Mouse (Mus musculus): Measurements from ENCODE around the gene Gm20388. TPM values are rescaled to one million over a fixed set of nuclear protein-coding genes. Genes with fewer than 3 reads are reported as not detected.

Gene Gm20388
- polyA plus RNA-seq, 1 experiment from 2014 or later: not detected

DNA sequence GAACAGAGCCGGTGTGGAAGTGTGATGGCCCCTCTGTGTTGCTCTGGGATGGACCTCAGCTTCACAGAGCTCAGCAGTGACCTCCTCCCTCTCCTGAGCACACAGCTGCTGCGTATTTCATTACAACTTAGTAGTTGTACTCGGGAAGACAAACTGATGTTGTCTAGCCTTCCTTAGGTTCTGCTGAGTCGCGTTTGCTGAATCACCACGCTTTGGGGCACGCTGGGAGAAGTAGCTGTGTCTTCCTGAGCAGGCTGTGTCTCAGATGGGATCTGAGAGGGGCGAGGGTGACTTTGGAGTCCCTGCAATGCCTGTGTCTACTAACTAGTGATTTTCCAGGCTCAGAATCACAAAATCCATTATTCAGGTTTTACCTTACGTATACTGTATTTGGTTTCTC is 2868.6 kb downstream of the Gm20388 start:
- ATAC-seq (ENCODE audit: insufficient number of reproducible peaks, insufficient read depth, low FRiP score, low read depth): no peak
- no peak overlapping the region for H3K4me2 ChIP-seq (ENCODE audit: low read length)
- H3K36me3 ChIP-seq (ENCODE audit: control insufficient read depth, insufficient read depth, low read length): peaks cover 35% of the 10 kb centered on the region
- no peaks in the 10 kb centered on the region for H3K9me3 ChIP-seq (ENCODE audit: control insufficient read depth, low read length)
- WGBS: 71% methylated on average over 9 of the region's 9 CpGs
- H3K4me3 ChIP-seq (ENCODE audit: control insufficient read depth in 1 of 2, insufficient read depth in 1 of 2, low read depth in 1 of 2, low read length in 2 of 2): no peak overlapping the region
- H3K4me1 ChIP-seq (ENCODE audit: control insufficient read depth in 2 of 2, insufficient read depth in 2 of 2, low read length in 2 of 2): peaks cover 3 to 5% of the 10 kb centered on the region in 2 experiments
- H3K9ac ChIP-seq (ENCODE audit: low read length): no peak overlapping the region
- H3K27ac ChIP-seq (replicated peaks in 1 of 2; ENCODE audit: control insufficient read depth in 1 of 2, insufficient read depth in 1 of 2, low read depth in 2 of 2, low read length in 2 of 2): no peak overlapping the region
- peaks cover 8% of the 10 kb centered on the region; the same call in 1 of the 2 replicates for H3K27me3 ChIP-seq (ENCODE audit: control insufficient read depth, insufficient read depth, low read length)

- no peak for ATAC-seq (ENCODE audit: insufficient number of reproducible peaks, insufficient read depth, low FRiP score, low read depth)
- WGBS: 68% methylated on average over 1 of the region's 1 CpGs
- Histone ChIP-seq H3K9me3 (ENCODE audit: control insufficient read depth, low read length) (no peaks in the 10 kb centered on the region), H3K4me3 (ENCODE audit: control insufficient read depth in 1 of 2, insufficient read depth in 1 of 2, low read depth in 1 of 2, low read length in 2 of 2) (no peak overlapping the region), H3K36me3 (ENCODE audit: control insufficient read depth, insufficient read depth, low read length) (peaks cover 69% of the 10 kb centered on the region), H3K27ac (replicated peaks in 1 of 2; ENCODE audit: control insufficient read depth in 1 of 2, insufficient read depth in 1 of 2, low read depth in 2 of 2, low read length in 2 of 2) (no peak overlapping the region), H3K27me3 (ENCODE audit: control insufficient read depth, insufficient read depth, low read length) (no peaks in the 10 kb centered on the region), H3K9ac (ENCODE audit: low read length) (no peak overlapping the region), H3K4me1 (ENCODE audit: control insufficient read depth in 2 of 2, insufficient read depth in 2 of 2, low read length in 2 of 2) (no peaks in the 10 kb centered on the region; a peak in 1 of 4 replicates), H3K4me2 (ENCODE audit: low read length) (no peak overlapping the region)
Measured at GRCm38 (mm10) chr8:122784756-122785155, 2874.1 kb downstream of the Gm20388 start.

DNA sequence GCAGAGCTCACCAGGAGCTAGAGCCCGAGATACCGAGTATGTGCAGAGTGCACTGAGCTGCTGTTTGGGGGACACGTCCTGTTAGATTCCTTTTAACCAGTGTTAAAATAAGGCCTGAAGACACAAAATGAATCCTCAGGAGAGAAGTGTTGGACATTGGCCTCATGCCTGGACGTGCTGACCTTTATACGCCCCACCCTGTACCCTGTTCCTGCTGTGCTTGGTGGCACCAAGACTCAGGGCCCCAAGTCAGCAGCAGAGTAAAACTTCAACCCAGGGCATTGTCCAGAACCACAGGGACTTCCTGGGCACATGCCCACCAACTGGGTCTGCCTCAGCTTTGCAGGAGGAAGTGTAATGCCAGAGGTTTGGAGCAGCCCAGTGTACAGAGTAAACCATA is 2879.2 kb downstream of the Gm20388 start:
- H3K27ac ChIP-seq (replicated peaks in 1 of 2; ENCODE audit: control insufficient read depth in 1 of 2, insufficient read depth in 1 of 2, low read depth in 2 of 2, low read length in 2 of 2): no peak overlapping the region
- H3K9ac ChIP-seq (ENCODE audit: low read length): no peak overlapping the region
- H3K4me2 ChIP-seq (ENCODE audit: low read length): no peak overlapping the region
- peaks cover 0 to 4% of the 10 kb centered on the region in 2 experiments; a peak in 1 of 4 replicates for H3K4me1 ChIP-seq (ENCODE audit: control insufficient read depth in 2 of 2, insufficient read depth in 2 of 2, low read length in 2 of 2)
- H3K4me3 ChIP-seq (ENCODE audit: control insufficient read depth in 1 of 2, insufficient read depth in 1 of 2, low read depth in 1 of 2, low read length in 2 of 2): no peak overlapping the region
- H3K27me3 ChIP-seq (ENCODE audit: control insufficient read depth, insufficient read depth, low read length): no peaks in the 10 kb centered on the region
- no peak for ATAC-seq (ENCODE audit: insufficient number of reproducible peaks, insufficient read depth, low FRiP score, low read depth)
- H3K9me3 ChIP-seq (ENCODE audit: control insufficient read depth, low read length): no peaks in the 10 kb centered on the region
- peaks cover 39% of the 10 kb centered on the region for H3K36me3 ChIP-seq (ENCODE audit: control insufficient read depth, insufficient read depth, low read length)
- 93% methylated on average over 5 of the region's 5 CpGs for WGBS

DNA sequence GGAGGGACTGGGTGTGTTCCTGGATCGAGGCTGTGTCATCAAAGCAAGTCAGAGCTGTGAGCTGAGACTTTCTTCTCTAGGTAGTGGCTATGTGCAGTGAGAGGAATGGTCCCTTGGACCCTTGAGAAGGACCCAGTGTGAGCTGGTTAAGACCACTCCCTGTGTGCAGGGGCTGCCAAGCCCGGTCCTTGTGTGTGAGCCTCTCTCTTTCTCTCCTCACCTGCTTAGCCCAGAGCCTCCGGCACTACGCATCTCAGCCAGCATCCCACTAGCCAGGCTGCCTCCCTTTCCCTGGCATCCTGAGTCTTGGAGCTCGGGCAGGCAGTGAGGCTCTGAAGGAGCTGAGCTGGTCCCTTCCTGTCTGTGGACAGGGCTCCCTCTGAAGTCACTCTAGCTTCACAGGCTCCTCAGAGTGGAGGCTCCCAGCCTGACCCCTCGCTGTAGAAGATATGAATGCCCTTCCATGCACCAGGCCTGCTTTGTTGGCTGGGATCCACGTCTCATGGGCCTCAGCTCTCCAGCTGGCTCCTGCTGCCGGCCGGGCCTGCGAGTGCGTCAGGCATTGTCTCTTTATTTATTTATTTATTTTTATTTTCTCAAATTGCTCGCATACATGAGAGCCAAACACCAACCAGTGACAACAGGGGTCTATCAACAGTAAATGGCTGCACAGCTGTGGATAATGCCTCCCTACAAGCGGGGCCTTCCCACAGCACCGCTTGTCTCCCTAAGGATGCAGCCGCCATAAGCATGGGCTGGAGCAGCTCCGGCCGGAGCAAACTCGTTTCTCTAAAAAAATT is 2882.9 kb downstream of the Gm20388 start:
- no peaks in the 10 kb centered on the region for H3K9me3 ChIP-seq (ENCODE audit: control insufficient read depth, low read length)
- peaks cover 0 to 4% of the 10 kb centered on the region in 2 experiments; a peak in 1 of 4 replicates for H3K4me1 ChIP-seq (ENCODE audit: control insufficient read depth in 2 of 2, insufficient read depth in 2 of 2, low read length in 2 of 2)
- 60% methylated on average over 18 of the region's 18 CpGs for WGBS
- no peaks in the 10 kb centered on the region for H3K27me3 ChIP-seq (ENCODE audit: control insufficient read depth, insufficient read depth, low read length)
- H3K27ac ChIP-seq (replicated peaks in 1 of 2; ENCODE audit: control insufficient read depth in 1 of 2, insufficient read depth in 1 of 2, low read depth in 2 of 2, low read length in 2 of 2): no peak overlapping the region
- H3K36me3 ChIP-seq (ENCODE audit: control insufficient read depth, insufficient read depth, low read length): 0 out of 2 replicates have a peak, but pooled peaks cover 13% of the 10 kb centered on the region
- no peak overlapping the region for H3K4me2 ChIP-seq (ENCODE audit: low read length)
- ATAC-seq (ENCODE audit: insufficient number of reproducible peaks, insufficient read depth, low FRiP score, low read depth): peak; percentile 76
- no peak overlapping the region for H3K4me3 ChIP-seq (ENCODE audit: control insufficient read depth in 1 of 2, insufficient read depth in 1 of 2, low read depth in 1 of 2, low read length in 2 of 2)
- H3K9ac ChIP-seq (ENCODE audit: low read length): no peak overlapping the region; the same call in 1 of the 2 replicates

GRCm38 (mm10) chr8:122794175-122794454 is 2883.5 kb downstream of the Gm20388 start:
- ATAC-seq (ENCODE audit: insufficient number of reproducible peaks, insufficient read depth, low FRiP score, low read depth): 0 out of 2 replicates have a peak, but pooled peaks have one; percentile 1
- Histone ChIP-seq H3K27me3 (ENCODE audit: control insufficient read depth, insufficient read depth, low read length) (no peaks in the 10 kb centered on the region), H3K36me3 (ENCODE audit: control insufficient read depth, insufficient read depth, low read length) (0 out of 2 replicates have a peak, but pooled peaks cover 13% of the 10 kb centered on the region), H3K9me3 (ENCODE audit: control insufficient read depth, low read length) (no peaks in the 10 kb centered on the region), H3K27ac (replicated peaks in 1 of 2; ENCODE audit: control insufficient read depth in 1 of 2, insufficient read depth in 1 of 2, low read depth in 2 of 2, low read length in 2 of 2) (no peak overlapping the region), H3K4me2 (ENCODE audit: low read length) (no peak overlapping the region), H3K4me1 (ENCODE audit: control insufficient read depth in 2 of 2, insufficient read depth in 2 of 2, low read length in 2 of 2) (peaks cover 0 to 4% of the 10 kb centered on the region in 2 experiments; a peak in 1 of 4 replicates), H3K4me3 (ENCODE audit: control insufficient read depth in 1 of 2, insufficient read depth in 1 of 2, low read depth in 1 of 2, low read length in 2 of 2) (no peak overlapping the region), H3K9ac (ENCODE audit: low read length) (no peak overlapping the region)
- 80% methylated on average over 5 of the region's 5 CpGs for WGBS

GRCm38 (mm10) chr8:122803906-122804761 is 2893.5 kb downstream of the Gm20388 start:
- Histone ChIP-seq H3K9me3 (ENCODE audit: control insufficient read depth, low read length) (no peaks in the 10 kb centered on the region), H3K4me2 (ENCODE audit: low read length) (no peak overlapping the region), H3K36me3 (ENCODE audit: control insufficient read depth, insufficient read depth, low read length) (0 out of 2 replicates have a peak, but pooled peaks cover 10% of the 10 kb centered on the region), H3K9ac (ENCODE audit: low read length) (no peak overlapping the region), H3K27ac (replicated peaks in 1 of 2; ENCODE audit: control insufficient read depth in 1 of 2, insufficient read depth in 1 of 2, low read depth in 2 of 2, low read length in 2 of 2) (no peak overlapping the region), H3K4me3 (ENCODE audit: control insufficient read depth in 1 of 2, insufficient read depth in 1 of 2, low read depth in 1 of 2, low read length in 2 of 2) (no peak overlapping the region), H3K4me1 (ENCODE audit: control insufficient read depth in 2 of 2, insufficient read depth in 2 of 2, low read length in 2 of 2) (no peaks in the 10 kb centered on the region; a peak in 1 of 4 replicates), H3K27me3 (ENCODE audit: control insufficient read depth, insufficient read depth, low read length) (no peaks in the 10 kb centered on the region)
- ATAC-seq (ENCODE audit: insufficient number of reproducible peaks, insufficient read depth, low FRiP score, low read depth): no peak
- WGBS: 50% methylated on average over 15 of the region's 15 CpGs

DNA sequence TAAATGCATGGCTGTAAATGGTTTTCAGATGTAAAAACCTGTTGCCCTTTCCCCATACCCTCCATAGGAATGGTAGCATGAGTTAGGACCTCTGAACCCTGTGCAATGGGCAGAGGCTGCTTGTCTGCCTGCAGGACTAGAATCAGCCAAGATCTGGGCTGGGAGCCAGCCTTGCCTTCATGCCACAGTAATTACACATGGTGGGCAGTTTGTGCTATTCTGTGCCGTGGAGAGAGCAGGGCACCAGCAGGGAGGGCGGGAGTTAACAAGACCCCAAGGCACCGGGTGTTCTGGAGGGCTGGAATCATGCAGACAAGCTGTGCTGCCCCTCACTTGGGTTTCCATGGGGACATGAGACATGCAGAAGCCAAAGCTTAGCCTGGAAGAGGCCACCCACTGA is 2894.7 kb downstream of the Gm20388 start:
- H3K4me1 ChIP-seq (ENCODE audit: control insufficient read depth in 2 of 2, insufficient read depth in 2 of 2, low read length in 2 of 2): no peaks in the 10 kb centered on the region; a peak in 1 of 4 replicates
- H3K27ac ChIP-seq (replicated peaks in 1 of 2; ENCODE audit: control insufficient read depth in 1 of 2, insufficient read depth in 1 of 2, low read depth in 2 of 2, low read length in 2 of 2): no peak overlapping the region
- no peaks in the 10 kb centered on the region for H3K27me3 ChIP-seq (ENCODE audit: control insufficient read depth, insufficient read depth, low read length)
- no peak overlapping the region for H3K4me2 ChIP-seq (ENCODE audit: low read length)
- 60% methylated on average over 3 of the region's 3 CpGs for WGBS
- H3K9me3 ChIP-seq (ENCODE audit: control insufficient read depth, low read length): no peaks in the 10 kb centered on the region
- H3K36me3 ChIP-seq (ENCODE audit: control insufficient read depth, insufficient read depth, low read length): 0 out of 2 replicates have a peak, but pooled peaks cover 11% of the 10 kb centered on the region
- no peak for ATAC-seq (ENCODE audit: insufficient number of reproducible peaks, insufficient read depth, low FRiP score, low read depth)
- H3K4me3 ChIP-seq (ENCODE audit: control insufficient read depth in 1 of 2, insufficient read depth in 1 of 2, low read depth in 1 of 2, low read length in 2 of 2): no peak overlapping the region
- no peak overlapping the region for H3K9ac ChIP-seq (ENCODE audit: low read length)

Measured in heart, embryonic 14.5 days (tissue).